Mouse (Mus musculus) lung, postnatal 0 days (tissue): ENCODE measurements at regions not wholly inside any gene's neighbourhood (a gene's known extent, or its start where the extent isn't known, plus 50 kb on each side); places are given as distances from the start of the nearest gene placed in this dataset.

Experiments used
- CTCF ChIP-seq: IDR thresholded peaks from 2 replicates; pipeline ENCODE4 v1.5.1; 2016; ENCODE audit warnings: antibody characterized with exemption, mild to moderate bottlenecking
- EP300 ChIP-seq: IDR thresholded peaks from 2 replicates; pipeline ENCODE4 v1.6.1; 2016; ENCODE audit warnings: antibody characterized with exemption, mild to moderate bottlenecking, control low read depth

- TF ChIP-seq CTCF (no peak), EP300 (no peak)
Measured at GRCm38 (mm10) chr7:90064198-90064597, 65.8 kb upstream of the Picalm start.
